Mouse (Mus musculus) liver, embryonic 18 days (tissue): ENCODE data around the gene Apbb1ip. TPM values are rescaled to one million over a fixed set of nuclear protein-coding genes. Genes with fewer than 3 reads are reported as not detected.

Experiments
- polyA plus RNA-seq: library from polyadenylated mRNA; depleted of rRNA; stranded (reverse); fragments of >200 nt; gene quantifications from 2 replicates; pipeline ENCODE4 v1.2.3, GENCODE M21; 2012; rRNA removed

Apbb1ip gene
- 3.8 and 4.7 TPM in 2 replicates for polyA plus RNA-seq

GRCm38 (mm10) chr2:22773549-22774180 lies at the start of gene Apbb1ip:
TSS of gene Apbb1ip (plus strand) at chr2:22774094.

DNA sequence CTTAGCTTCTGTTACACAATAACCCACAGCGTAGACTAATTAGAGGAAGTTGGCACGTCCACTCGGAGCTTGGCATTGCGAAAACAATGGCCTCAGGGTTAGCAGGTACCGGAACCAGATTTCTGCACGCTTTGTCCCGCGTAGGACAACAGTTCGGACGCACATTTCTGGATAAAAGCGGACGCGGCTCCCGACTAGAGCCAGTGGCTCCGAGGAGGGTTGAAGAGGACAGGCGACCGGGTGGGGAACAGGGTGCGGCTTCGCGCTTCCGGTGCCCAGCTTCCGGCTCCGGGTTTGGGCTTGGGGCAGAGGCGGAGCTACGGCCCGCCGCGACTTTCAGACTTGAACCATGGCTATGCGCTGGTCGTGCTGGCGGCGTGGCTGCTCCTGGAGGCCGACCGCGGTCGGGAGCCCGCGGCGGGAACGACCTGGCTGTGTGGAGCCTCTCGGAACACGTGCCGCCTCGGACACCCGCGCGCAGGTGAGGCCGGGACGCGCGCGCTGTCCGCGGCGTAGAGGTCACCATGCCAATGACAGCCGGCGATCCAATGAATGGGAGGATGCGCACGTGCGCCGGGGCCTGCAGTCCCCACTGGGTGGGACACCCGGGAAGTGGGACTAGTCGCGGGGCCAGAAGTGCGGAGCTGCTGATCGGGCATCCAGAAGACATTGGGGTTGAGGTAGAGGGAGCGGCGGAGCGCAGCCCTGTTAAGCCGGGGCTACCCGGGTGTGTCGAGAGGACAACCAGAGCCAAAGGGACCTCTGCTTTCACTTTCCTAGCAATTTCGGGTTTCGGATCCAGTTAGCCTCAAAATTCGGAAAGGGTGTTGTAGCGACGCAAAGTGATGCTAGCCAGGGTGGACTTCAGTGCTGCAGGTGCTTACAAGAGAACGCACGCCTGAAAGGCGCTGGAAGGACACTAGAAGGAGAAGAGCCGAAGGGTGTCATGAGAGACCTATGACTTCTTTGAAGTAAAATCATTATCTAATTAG lies 121.7 kb downstream of the Apbb1ip start, which contains the start of gene Pdss1:
TSS of gene Pdss1 (plus strand) at position 241 of the 992 bp plus-strand sequence.

Other genes starting within 250 kb of the Apbb1ip start
- not detected in 2 replicates for gene Gad2, start 151.9 kb upstream of the Apbb1ip start, polyA plus RNA-seq
- 6.3 and 6.7 TPM in 2 replicates for gene Pdss1, start 121.4 kb downstream of the Apbb1ip start, polyA plus RNA-seq